Mouse (Mus musculus) v-Abl transformed pro-B cells (cell line): ENCODE results near the gene Zfp455.
"Not testable (repeated sequence)": the region's sequence is repeated elsewhere in the genome, so short reads cannot be mapped to it uniquely, and the experiment has no call there.

Experiments used
- in situ Hi-C, 2 experiments: fragments of 400-800 bp; cut with MboI; formaldehyde crosslinking; loops; one replicate each; pipeline ENCODE4 v1.15.1; 2025; ENCODE audit not compliant: unreplicated experiment in 2 of 2

Gene Zfp455

DNA sequence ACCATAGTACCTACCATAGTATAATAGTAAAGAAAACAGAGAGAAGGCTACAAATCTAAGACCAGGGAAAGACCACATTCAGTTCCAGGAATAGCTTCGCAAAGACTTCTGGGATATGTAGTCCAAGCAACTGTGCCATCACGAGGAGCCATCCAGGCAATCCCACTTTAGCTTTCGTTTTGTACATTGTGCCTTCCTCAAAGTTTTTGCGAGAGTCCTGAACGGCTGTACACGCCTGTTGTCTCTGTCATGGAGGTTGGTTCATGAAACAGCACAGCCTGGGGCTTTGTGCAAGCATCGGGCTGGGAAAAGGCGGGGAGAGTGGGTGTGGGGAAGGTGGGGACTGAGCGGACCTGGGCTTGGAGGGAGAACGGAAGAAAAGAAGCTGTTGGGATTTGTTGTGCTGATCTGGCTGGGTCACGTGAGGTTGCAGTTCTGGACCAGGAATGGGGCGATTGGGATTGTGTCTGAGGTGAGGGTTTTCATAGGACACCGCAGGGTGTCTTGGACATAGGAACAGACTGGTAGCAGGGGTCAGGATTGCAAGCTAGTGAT is at the start of gene Zfp455:
TSS of gene Zfp455 (plus strand) at position 167 of the 555 bp plus-strand sequence.
- in situ Hi-C loops = no loop called here

DNA sequence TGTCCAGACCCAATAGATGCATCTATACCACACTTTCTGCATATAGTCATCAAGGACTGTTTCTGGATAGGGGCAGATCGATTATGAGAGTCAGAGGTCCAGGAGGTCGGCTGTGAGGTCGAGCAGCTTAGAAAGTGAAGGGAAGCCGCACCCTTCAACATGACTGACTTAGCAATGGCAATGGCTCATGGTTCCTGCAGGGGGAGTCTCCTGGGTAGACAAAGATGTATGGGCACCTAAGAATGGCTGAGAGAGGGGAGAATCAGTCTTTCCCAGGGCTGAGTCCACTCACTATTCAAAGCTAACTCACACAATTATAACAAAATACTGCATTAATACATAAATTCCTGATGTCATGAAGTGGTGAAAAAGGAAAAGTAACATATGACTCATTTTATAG is 28.2 kb upstream of the Zfp455 start:
- in situ Hi-C loops = not testable (repeated sequence)

DNA sequence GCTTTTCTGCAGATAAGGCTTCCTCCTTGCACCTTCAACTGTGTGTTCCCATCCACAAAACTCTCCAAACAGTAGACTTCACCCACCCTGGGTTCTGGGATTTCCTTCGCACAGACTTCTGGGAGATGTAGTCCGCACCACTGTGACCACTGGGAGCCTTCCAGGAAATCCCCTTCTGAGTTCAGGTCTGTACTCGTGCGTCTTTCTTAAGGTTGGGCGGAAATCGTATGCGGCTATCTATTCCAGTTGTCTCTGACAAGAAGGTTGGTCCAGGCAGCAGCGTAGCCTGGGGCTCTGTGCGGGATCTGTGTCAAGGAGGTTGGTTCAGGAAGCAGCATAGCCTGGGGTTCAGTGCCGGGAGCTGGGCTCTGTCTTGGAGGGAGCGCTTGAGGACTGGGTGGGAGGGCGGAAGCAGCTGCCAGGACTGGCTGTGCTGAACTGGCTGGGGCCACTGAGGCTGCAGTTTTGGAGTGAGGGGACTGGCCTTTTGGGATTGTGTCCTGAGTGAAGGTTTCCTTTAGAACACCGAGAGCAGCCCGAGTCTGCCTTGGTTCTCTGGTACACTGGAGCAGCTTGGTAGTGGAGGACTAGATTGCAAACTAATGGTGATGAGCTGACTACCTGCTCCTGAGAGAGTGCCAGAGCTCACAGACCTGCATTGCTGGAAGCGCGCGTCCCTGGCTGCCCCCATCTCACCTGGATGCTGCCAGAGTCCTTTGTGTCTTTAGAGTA is 21.1 kb upstream of the Zfp455 start, which contains the start of gene Rsl1:
TSS of gene Rsl1 (plus strand) at position 192 of the 732 bp plus-strand sequence.
- in situ Hi-C loops = not testable (repeated sequence)

DNA sequence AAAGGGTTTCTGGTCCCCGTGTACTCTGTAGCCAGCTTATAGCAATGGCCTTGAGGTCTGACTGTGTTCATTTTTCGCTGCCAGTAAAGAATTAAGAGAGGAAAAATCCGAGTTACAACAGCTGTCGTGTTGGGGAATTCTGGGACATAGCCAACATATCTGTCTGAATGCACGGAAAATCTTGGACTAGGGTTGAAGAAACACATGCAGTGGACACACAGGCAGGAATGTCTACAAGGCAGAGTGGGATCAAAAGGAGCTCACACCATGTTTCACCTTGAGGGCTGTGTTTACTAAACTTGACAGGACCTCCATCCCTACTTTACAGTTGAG is 20.6 kb upstream of the Zfp455 start:
- in situ Hi-C loops = no loop called here

DNA sequence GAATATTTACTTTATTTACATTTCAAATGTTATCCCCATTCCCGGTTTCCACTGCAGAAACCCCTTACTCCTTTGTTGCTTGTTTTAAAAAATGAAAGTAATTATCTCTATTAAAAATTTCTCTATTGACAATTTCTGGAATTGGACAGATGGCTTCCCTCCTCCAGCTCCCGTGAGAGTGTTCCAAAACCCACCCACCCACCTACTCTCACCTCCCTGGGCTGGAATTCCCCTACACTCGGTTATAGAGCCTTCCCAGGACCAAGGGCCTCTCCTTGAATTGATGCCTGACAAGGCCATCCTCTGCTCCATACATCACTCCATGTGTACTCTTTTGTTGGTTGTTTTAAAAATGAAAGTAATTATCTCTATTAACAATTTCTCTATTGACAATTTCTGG is 7.3 kb downstream of the Zfp455 start:
- in situ Hi-C loops = no loop called here

DNA sequence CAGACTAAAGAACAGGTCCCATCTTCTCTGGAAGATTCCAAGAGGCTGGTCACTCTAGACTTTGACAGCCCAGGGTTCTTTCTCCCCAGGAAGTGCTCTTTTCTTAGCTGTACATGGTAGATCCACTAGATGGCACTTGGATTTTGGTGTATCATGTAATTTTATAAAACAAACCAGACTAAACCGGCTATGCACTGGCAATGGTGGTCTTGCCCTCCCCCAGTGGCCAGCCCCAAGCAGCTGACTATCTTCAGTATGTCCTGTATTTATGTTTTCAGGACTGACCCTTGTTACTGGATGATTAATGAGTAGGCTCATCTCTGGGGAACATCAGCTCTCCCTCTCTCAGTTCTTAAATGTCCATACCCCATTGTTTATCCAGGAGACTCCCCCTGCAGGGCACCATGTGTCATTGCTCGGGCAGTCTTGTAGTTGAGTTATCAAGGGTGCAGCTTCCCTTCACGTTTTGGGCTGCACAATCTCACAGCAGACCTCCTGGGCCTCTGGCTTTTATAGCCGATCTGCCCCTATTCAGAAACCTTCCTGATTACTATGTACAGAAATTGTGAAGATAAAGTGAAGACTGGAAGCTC is 19.8 kb downstream of the Zfp455 start:
- in situ Hi-C loops = no loop called here
